Comparison of ENCODE assay signal across 8 mouse cellular contexts in the genomic region with DNA sequence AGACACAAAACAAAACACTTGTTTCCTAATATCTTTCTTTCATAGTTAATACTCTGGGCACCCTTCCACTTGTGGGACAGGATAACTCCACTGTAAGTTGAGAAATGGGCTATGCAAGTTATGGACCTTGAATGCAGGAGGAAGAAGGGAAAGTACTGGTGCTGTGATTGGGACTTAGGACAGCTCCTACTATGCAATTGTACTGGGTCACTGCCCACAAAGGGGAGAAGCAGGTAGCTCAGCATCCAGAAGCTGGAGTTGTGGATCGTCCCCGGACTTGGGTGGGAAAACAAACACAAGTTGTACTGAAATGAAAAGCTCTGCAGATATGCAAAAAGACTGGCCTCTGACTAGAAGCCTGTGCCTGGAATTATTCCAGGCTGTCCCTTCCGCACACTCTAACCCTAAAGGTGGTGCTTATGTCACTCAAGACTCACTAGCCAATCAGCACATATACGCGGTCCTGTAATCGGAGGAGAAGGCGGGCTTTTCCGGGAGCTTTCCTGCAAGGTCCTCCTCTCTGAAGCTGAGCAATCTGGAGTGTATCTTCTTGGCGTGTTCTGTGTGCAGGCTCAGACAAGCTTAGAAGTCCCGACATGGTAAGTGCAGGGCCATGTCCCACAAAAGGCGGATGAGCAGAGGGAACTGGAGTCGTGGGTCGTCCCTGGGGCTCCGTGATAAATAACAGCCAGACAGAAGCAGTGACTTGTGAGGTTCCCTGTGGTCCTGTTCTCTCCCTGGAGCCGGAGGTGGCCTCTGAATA. TPM values are rescaled to one million over a fixed set of nuclear protein-coding genes. Genes with fewer than 3 reads are reported as not detected.
DNase-seq lines count a peak whose midpoint lies in the region; TF ChIP-seq lines count a peak whose summit lies in the region.
"Not testable (repeated sequence)": the region's sequence is repeated elsewhere in the genome, so short reads cannot be mapped to it uniquely, and the experiment has no call there.

A gene (plus strand): TSS at position 474 of the 763 bp plus-strand sequence.

- peak within 1 kb of the TSS; percentile 47 for H3K4me3 ChIP-seq in left cerebral cortex, adult 2 months

- intact Hi-C loops in left cerebral cortex, adult 2 months (cut with DNase I), result loop anchor here (5.0 kb wide), 1 partner anchor 235 kb away; a partner anchor contains a TSS

- not testable (repeated sequence) for H3K27ac ChIP-seq in left cerebral cortex, adult 2 months

- not testable (repeated sequence) for TF ChIP-seq CTCF in left cerebral cortex, adult 2 months (IDR thresholded peaks at IDR 0.05)

- DNase-seq in ZHBTc4 (ENCODE audit: low read depth, low spot score), result peak; percentile 68
- DNase-seq in embryo, embryonic 10.5 days (ENCODE audit: low spot score), result peak; percentile 68
- DNase-seq in gastrocnemius, postnatal 25 days, result peak; percentile 81
- DNase-seq in induced T-regulatory cell, adult 2 months (ENCODE audit: low read depth), result peak; percentile 41
- DNase-seq in left cerebral cortex, adult 2 months (ENCODE audit: extremely low spot score in 1 of 2, low spot score in 2 of 2), result peak; percentile 76 to 78
- DNase-seq in lung, postnatal 4 days, result peak; percentile 79 to 87
- DNase-seq in retina, postnatal 1 day, result peak; percentile 74
- DNase-seq in urinary bladder, adult 2 months (ENCODE audit: low spot score), result peak; percentile 55

RNA-seq across cellular contexts. Expression of the gene that starts here (rescaled TPM):
- total RNA-seq in gastrocnemius, postnatal 25 days (2021), result 1 to 10 TPM; 1.5 to 1.8 TPM
- total RNA-seq in left cerebral cortex, adult 2 months (2021), result 1 to 10 TPM; 9.6 to 9.7 TPM
- polyA plus RNA-seq in urinary bladder, adult 2 months (2012; rRNA removed), result 3.6 and 3.9 TPM in 2 replicates
